Mouse (Mus musculus) embryo, embryonic 10.5 days (tissue): ENCODE data around the gene Xpo4.
A peak's percentile ranks its signal among the peaks of the same experiment; 100 is the strongest.
"Not testable (repeated sequence)": the region's sequence is repeated elsewhere in the genome, so short reads cannot be mapped to it uniquely, and the experiment has no call there.

Source experiments
- DNase-seq: peaks from one replicate; pipeline ENCODE4 v3.0.0-alpha.2; 2015; ENCODE audit warnings: low spot score

Gene Xpo4

DNA sequence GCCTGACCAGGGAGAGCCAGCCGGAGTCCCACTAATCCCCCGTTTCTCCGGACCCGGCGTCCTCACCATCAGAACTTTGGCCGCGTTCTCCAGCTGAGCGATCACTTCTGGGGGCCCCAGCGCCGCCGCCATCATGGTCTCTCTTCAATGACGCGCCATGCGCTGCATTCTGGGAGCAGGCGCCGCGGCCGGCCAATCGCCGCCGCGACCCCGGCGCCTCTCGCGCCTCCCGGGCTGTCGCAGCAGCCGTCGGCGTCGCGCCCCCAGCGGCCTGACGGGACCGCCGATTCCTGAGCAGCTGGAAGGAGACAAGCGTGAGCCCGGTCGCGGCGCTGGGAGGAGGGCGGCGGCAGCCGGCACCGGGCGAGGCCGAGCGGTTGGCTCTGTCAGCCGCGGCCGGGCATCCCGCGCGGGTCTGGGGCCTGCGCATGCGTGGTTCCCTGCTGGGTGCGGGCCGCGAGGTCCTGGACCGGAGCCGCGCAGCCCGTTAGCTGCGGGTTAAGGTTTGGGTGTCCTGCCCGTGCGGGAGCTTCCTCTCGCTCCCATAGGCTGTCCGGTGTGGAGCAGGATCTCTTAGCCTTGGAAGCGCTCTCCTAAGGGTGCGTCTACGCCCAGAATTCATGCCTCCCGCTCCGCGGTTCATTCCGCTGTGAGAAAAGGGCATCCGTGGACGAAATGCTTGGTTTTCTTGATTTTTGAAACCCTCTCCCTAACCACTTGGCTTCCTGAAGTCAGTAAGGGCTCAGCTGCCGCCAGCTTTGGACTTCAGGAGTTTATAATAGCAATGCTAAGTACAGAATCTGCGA is at the start of gene Xpo4:
TSS of gene Xpo4 (minus strand) at position 609 of the 806 bp plus-strand sequence.
- peak; percentile 90 for DNase-seq

DNA sequence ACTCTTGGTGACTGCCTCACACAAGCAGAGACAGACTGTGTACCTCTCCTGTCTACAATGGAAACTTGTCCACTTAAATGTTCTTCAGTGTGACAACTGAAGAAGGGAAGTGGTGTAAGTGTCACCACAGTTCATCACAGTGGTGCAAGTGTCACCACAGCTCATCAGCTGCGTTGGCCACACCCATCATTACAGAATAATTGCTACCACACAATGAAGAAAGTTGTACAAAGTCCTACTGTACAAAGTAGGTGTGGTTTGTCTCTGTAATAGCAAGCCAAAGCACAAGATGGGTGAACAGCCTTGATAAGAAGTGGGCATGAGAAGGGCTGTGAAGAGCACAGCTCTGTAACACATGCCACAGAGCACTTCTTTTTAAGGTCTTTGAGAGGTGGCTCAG is 47.7 kb upstream of the Xpo4 start:
- DNase-seq, result no peak

DNA sequence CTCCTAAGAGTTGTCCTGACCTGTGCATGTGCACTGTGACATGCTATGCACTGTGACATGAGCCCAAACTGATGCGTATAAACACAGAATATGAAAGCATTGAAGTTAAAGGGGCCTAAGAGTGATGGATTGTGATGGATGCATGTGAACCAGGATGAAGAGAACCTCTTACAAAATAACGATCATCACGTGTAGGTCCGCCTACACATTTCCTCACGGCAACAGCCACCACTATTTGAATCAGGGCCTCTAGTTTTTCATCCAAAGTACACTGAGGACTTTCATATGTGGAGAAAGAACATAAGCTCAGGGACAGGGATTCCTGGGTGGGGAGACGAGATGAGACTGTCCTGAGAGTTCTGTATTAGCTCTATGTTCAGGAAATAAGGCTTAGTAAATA is 45.8 kb upstream of the Xpo4 start:
- DNase-seq, result no peak

DNA sequence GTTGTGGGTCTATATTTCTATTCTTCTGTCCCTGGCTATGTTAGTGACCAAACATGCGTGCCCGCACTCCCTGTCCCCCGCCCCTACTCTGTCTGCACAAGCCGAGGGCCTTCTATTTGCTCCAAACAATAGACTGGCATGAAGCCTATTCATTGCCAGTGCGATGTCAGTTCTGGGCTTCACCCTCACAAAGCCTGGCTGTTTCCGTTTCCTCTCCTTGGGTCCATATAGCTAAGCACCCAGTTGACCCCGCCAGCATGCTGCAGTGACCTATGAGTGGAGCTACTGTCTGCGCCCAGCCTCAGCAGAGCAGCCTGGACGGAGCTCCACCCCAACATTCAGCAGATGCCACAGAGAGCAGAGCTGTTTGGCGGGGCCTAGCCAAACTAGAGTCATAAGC is 43.9 kb upstream of the Xpo4 start:
- peak; percentile 48 for DNase-seq

DNA sequence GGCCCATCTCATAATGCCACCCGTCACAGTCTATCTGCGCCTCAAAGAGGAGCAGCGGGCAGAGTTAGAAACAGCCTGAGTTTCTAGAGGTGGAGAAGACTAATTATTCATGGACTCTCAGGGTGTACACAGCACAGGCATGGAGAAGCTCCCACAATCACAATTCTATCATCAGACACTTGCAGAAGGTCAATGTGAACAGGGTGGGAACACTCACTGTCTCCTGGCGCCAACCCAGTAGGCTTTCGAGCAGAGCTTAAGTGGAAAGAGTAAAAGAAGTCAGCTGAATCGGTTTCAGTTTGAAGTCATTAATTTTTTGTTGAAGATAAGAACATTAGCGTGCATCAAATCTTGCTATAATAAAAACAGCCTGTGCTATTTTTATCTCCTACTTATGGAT is 43.4 kb upstream of the Xpo4 start:
- DNase-seq, result no peak

DNA sequence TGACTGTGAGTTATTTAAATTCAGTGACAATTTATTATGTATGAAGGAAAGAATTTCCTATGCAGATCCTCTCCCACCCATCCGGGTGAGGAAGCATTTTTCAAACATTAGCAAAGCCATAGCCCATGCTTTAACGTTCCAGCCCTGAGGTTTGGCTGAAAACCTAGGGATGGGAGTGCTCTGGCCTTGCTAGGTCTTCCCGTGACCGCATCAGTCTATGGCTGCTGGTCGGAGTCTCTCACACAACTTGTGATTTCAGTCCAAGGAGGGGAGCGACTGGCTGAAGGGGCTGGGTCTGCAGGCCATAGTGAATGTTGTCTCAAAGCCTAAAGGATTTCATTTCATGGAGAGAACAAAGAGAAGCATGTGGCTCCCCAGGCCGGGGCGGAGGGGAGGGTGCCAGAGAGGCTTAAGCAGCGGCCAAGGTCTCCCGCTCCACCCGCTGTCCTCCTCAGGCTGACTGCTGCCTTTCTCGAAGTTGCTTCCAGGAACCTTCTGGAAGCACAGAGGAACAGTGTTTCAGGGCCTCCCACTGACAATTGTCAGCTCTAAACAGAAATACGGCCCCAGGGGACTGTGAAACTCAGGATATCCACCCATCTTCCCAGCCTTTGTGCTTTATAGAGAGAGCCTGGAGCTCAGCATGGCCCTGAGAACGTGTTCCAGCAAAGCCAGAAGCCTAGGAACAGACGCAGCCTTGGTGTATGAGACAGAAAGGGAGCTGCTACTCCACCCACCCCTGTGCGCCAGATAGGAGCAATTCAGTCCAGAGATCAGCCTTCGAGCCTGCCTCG is 42.1 kb upstream of the Xpo4 start:
- DNase-seq, result peak; percentile 34

DNA sequence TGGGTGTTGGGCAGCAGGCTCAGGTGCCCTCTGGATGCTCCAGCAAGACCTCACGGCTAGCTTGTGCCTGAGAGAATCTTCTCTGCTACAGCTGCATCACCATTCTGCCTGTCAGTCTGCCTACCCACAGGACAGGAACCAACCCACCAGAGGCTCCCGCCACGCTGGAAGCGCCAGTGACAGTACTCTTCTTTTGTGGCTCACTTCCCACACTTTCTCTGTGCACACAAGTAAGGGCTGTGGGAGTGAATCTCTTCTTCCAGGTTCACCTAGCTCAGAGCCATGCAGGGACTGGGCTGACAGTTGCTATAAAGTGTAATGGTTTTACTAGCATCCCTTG is 41.5 kb upstream of the Xpo4 start:
- no peak for DNase-seq

DNA sequence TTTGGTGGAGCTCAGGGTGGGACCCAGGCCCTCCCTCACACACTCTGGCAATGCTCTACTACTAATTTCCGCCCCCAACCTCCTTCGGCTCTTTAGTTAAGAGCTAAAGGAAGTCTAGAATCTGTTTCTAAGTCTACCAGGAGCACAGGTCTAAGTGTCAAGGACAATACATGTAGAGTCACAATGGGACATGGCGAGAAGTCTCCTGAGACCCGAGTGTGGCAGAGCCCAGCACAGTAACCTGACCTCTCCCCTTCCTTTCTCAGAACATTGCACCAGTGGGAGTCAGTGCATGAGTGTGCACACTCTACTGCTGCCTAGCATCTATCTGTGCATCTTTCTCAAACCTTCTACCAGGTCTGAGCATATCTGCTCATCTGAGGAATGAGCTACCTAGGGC is 40.5 kb upstream of the Xpo4 start:
- no peak for DNase-seq

DNA sequence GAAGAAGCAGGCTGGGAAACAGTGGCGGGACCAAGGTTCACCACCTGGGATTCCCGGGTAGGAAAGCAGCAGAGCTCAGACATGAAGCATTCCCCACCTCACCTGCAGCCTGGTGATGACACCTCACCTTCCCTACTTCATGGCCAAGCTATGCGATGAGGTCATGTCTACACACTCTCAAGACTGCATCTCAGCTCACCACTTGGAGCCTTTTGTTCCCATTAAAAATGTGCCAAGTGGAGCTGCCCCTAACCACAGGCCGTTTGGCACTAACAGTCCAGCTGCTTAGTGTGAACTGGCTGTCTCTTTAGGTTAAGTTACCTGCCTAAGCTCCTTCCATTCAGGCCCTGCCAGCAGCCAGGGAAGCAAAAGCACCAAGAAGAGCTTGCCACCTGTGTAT is 39.8 kb upstream of the Xpo4 start:
- DNase-seq, result no peak

DNA sequence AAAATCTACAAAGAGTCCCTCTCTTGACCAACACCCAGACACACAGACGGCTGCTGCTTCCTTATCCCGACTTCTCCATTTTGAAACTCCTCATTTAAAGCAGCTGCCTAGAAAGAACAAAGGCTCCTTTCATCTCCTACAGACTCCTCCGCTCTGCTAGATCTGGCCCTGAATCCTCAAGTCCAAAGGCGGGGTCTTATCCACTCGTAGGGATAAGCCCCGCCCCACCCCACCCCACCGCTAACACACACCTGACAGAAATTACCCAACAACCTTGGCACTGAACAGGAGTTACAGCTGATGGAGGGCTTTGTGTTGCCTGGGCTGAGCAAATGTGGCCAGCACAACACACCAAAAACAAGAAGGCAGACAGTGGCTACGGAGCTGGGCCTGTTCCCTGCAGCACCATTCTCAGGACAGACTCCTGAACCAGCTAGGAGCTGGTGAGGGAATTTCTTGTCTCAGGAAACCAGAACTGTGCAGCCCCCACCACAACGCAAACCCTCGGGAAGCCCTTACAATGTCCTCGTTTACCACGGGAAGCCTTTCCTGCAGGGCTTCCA is 36.8 kb upstream of the Xpo4 start:
- DNase-seq, result peak; percentile 41

DNA sequence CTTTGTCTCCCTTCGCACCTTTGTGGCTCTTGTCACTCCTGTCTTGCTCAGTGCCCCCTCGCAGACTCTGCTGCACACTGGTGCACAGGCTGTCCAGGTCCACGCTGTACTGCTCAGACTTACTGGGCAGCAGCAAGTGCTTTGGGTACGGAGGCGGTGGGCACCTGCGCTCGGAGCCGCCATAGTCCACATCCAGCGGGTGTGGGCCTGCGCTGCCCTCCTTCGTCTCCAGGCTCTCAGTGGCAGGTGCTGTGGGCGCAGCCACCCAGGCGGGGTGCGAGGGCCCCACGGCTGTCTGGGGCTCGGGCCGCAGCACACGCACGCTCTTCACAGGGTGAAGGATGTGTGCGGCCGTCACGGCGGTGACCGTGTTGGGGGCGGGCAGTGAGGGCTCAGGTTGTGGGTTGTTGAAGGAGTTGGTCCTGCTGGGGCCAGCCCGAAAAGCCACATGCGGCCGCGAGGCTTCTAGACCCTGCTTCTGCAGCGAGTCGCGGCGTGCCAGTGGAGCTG is 34.3 kb upstream of the Xpo4 start:
- no peak for DNase-seq

DNA sequence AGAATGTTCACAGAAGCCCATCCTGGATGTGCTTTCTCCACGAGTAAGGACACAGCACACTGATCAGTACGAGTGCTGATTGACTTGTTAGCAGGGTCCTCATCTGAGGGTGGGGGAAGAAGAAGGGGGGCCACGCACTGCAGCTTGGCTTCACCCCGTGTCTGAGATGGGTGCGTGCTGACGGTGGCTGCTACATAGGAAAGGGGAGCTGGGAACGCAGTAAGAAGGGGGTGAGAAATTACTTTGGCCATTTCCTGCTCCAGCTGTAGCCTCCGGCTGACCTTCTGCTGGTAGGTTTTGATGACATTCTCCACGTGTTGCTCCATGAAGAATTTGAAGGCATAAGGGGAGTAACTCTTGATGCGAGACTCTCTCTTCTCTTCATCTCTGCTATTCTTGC is 33.8 kb upstream of the Xpo4 start:
- DNase-seq, result no peak

DNA sequence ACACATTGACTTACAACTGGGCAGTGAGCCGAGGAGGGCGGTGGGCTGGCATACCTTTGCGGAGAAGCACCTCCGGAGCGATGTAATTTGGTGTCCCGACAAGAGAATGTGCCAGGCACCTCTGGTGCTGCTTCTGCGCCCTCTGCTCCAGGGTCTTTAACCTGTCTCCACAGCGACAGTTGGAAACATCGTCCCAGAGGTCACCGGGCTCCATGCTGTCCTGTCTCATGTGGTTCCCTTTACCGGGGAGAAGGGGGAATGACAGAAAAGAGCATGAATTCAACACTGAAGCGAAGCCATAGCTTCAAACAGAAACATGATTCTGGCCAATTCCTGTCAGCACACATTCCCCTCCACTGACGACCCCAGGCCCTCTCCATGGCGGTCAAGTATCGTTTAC is 30.8 kb upstream of the Xpo4 start:
- no peak for DNase-seq

DNA sequence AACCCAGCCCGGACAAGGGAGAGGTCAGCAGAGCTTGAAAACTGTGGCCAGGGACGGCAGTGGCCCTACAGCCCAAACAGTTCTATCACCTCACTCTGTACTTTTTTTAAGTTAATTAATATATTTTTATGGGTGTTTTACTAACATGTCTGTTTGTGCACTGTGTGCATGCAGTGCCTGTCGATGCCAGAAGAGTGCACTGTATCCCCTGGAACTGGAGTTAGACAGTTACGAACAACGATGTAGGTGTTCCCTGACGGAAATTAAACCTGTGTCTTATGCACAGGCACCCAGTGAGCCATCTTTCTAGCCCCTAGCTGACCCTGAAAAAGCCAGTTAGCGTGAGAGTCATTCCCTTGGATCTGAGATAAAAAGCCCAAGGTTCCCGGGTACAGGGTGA is 30.3 kb upstream of the Xpo4 start:
- DNase-seq, result peak; percentile 36

DNA sequence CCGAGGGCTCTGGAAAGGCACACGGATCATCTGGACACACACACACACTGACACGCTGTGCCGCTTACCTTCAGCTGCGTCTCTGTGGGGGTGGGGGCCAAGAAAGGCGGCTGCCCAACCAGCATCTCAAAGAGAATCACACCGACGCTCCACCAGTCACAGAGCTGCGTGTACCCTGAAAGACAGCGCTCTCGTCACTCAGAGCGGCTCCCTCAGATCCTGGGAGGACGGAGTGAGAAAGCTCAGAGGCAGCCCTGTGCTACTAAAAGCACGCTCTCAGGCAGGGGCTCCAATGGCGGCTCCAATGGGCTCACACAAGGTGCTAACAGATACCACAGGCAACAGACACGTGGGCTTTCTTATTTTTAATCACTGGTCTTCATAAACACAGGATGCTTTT is 29.0 kb upstream of the Xpo4 start:
- DNase-seq, result no peak

DNA sequence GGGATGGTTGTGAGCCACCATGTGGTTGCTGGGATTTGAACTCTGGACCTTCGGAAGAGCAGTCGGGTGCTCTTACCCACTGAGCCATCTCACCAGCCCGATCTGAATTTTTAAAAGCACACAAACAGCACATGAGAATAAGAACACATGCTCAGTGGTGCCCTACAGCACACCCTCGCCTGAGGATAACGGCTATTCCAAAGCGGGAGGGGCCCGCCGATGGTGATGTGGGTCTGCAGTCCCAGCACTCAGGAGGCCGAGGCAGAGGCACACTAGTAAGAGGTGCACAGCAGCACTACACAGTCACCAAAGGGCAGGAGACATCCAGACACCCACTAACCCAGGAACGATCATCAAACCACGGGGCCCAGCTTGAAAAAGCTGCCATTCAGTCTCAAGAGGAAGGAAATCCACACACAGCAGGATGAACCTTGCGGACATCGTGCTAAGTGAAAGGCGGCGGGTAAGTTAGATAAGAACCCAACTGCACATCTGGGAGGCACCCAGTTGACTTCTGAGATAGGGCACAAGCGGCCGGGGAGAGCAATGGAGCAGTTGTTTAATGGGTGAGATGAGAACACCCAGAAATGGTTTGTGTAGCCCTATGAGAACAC is 27.4 kb upstream of the Xpo4 start:
- no peak for DNase-seq

DNA sequence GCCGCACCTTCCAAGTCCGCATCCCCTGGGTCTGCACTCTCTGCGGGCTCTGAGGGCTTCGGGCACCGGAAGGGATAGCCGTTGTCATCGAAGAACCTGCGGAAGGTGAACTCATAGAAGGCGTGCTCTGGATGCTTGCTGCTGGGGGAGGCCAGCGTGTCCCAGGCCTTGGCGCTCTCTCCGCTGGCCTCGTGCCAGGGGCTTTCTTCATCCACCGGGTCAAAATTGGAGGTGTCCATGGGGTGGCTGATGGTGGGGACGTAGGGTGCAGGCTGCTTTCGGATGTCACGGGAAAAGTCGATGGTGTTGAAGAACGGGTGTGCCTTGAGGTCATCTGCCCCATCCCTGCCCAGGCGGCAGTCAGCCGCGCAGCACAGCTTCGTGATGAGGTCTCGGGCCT is 26.1 kb upstream of the Xpo4 start:
- DNase-seq, result no peak

DNA sequence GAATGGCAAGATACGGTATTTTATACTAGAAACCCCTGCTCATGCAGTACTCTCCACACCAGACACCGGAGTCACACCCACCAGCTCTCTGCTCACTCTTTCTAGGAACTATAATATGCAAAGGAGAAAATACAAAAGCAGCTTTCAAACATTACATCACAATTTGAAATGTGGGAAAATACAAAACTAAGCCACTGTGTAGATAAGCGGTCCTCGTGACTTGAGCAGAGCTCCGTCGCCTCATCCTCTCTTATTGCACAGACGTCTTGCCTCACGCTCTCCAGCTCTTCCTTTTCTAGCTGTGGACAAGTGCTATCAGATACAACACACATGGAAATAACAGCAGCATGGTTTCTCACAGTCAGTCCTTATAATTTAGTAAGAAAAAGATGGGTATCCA is 25.5 kb upstream of the Xpo4 start:
- no peak for DNase-seq

DNA sequence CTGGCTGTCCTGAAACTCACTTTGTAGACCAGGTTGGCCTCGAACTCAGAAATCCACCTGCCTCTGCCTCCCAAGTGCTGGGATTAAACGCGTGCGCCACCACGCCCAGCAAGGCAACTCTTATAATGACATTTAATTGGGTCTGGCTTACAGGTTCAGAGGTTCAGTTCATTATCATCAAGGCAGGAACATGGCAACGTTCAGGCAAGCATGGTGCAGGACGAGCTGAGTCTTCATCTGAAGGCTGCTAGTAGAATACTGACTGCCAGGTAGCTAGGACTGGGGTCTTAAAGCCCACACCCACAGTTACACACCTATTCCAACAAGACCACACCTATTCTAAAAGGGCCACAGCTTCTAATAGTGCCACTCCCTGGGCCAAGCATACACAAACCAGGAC is 22.8 kb upstream of the Xpo4 start:
- not testable (repeated sequence) for DNase-seq

DNA sequence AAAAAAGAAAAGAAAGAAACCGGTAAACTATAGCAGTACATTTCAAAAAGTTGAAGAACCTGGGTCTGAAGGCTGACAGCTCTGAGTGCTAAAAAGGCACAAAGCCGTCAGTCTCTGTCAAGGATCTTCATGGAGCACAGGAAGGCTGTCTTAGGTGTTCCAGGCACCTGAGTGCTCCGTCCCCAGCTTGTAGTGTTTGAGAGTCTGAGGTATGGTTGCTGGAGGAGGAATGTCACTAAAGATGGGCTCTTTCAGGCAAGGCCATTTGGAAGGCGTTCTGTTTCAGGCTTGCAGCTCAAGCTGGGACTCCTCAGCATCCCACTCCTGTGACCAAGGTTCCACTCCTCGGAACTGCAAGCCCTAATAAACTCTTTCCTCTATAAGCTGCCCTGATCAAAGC is 22.2 kb upstream of the Xpo4 start:
- DNase-seq, result no peak

DNA sequence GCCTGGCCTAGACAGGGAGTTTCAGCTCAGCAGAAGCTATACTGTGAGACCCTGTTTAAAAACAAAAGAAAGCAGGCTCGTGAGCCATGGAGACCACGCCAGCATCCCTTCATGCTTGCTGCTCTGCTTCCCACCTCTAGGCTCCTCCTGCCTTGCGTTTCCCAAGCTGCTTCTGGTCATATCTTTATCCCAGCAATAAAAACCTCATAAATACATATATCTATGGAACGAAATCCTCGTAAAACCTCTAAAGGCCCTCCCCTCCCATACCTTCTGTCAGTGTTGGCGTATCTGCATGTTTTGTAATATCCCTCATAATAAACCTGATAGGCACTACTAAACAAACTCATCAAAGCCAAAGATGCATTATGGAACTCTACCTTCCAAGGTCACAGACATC is 21.4 kb upstream of the Xpo4 start:
- no peak for DNase-seq

DNA sequence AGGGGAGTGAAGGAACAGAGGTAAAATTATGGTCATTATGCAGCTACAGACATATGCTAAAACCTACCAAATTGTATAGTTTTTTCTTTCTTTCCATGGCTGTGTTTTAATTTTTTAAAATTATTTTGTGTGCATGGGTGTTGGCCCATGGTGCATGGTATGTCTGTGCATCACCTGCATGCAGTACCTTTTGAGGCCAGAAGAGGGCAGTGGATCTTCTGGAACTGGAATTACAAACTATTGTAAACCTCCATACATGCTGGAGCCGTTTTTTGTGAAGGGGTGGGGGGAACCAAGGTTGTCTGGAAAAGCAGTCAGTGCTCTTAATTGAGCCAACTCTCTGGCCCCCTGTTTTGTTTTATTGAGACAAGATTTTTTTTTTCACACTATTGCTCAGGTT is 19.3 kb upstream of the Xpo4 start:
- DNase-seq, result peak; percentile 75

DNA sequence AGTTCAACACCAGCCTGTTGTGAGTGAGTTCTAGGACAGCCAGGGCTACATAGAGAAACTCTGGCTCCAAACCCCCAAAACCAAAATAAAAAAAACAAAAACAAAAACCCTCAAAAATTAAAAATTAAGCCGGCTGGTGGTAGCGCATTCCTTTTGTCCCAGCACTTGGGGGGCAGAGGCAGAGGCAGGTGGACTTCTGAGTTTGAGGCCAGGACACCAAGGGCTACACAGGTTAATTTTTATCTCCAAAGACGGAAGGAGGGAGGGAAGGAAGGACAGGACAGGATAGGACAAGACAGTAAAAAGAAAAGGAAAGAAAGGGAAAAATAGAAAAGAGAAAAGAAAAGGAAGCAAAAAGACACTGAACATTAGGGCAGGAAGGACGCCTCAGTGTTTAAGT is 17.5 kb upstream of the Xpo4 start:
- no peak for DNase-seq
